In genomic region chr10:117793436-117794030, GRCm38 (mm10) we compare ENCODE assay signal across 8 mouse cellular contexts. TPM values are rescaled to one million over a fixed set of nuclear protein-coding genes. Genes with fewer than 3 reads are reported as not detected.
A peak's percentile ranks its signal among the peaks of the same experiment; 100 is the strongest.
DNase-seq lines count a peak whose midpoint lies in the region; ATAC-seq and TF ChIP-seq lines count a peak whose summit lies in the region.

No protein-coding gene starts in this region.

- peak overlapping the region; percentile 99 for H3K4me3 ChIP-seq in lung, embryonic 15.5 days
- no peak overlapping the region for H3K4me3 ChIP-seq in lung, adult 2 months (replicated peaks; ENCODE audit: extremely low read depth, low read depth, low read length)
- H3K4me3 ChIP-seq in neural tube, embryonic 13.5 days, result no peak overlapping the region; the same call in 1 of the 2 replicates

- H3K4me2 ChIP-seq in lung, embryonic 15.5 days, result peak overlapping the region; percentile 61
- H3K4me2 ChIP-seq in neural tube, embryonic 13.5 days, result peak overlapping the region; percentile 62

- no peak for TF ChIP-seq POLR2A in lung, adult 2 months (IDR thresholded peaks at IDR 0.05; ENCODE audit: borderline replicate concordance, extremely low read depth, low read depth, low read length)
- TF ChIP-seq POLR2A in brain, embryonic 14.5 days (IDR thresholded peaks at IDR 0.05; ENCODE audit: borderline replicate concordance, extremely low read depth, insufficient read depth, insufficient read length, poor library complexity, severe bottlenecking), result no peak

- no peak for ATAC-seq in lung, embryonic 15.5 days (ENCODE audit: borderline replicate concordance, extremely low read depth, low FRiP score, low TSS enrichment)
- ATAC-seq in neural tube, embryonic 13.5 days (ENCODE audit: low read depth), result no peak
- no peak for ATAC-seq in megakaryocyte-erythroid progenitor cell, adult 5-6 weeks (replicated peaks; ENCODE audit: low FRiP score, low TSS enrichment, poor library complexity, severe bottlenecking)

- no peak overlapping the region for H3K9ac ChIP-seq in lung, embryonic 15.5 days
- H3K9ac ChIP-seq in neural tube, embryonic 13.5 days, result no peak overlapping the region

- H3K27ac ChIP-seq in lung, embryonic 15.5 days, result peak overlapping the region; percentile 87
- H3K27ac ChIP-seq in neural tube, embryonic 13.5 days (replicated peaks), result peak overlapping the region; percentile 74; the same call in 1 of the 2 replicates

- H3K9me3 ChIP-seq in lung, embryonic 15.5 days, result no peaks in the 10 kb centered on the region
- H3K9me3 ChIP-seq in neural tube, embryonic 13.5 days, result 0 out of 2 replicates have a peak, but pooled peaks cover 3% of the 10 kb centered on the region

- H3K27me3 ChIP-seq in lung, embryonic 15.5 days, result no peaks in the 10 kb centered on the region
- H3K27me3 ChIP-seq in neural tube, embryonic 13.5 days, result no peaks in the 10 kb centered on the region

- H3K36me3 ChIP-seq in lung, embryonic 15.5 days, result no peaks in the 10 kb centered on the region
- H3K36me3 ChIP-seq in neural tube, embryonic 13.5 days, result no peaks in the 10 kb centered on the region

- WGBS in lung, embryonic 15.5 days, result 65% methylated on average over 11 of the region's 11 CpGs
- WGBS in lung, adult 2 months, result 59% methylated on average over 11 of the region's 11 CpGs
- WGBS in neural tube, embryonic 13.5 days, result 81% methylated on average over 11 of the region's 11 CpGs

- no peak for DNase-seq in lung, adult 2 months
- peak; percentile 2 for DNase-seq in brain, embryonic 14.5 days (ENCODE audit: low read depth)
- DNase-seq in induced T-regulatory cell, adult 2 months (ENCODE audit: low read depth), result peak; percentile 29
- DNase-seq in gastrocnemius, adult 18-20 months (ENCODE audit: low spot score), result no peak
- DNase-seq in right cerebral cortex, postnatal 36 days (ENCODE audit: low spot score in 2 of 2), result no peak

- H3K4me1 ChIP-seq in lung, embryonic 15.5 days, result peaks cover 18% of the 10 kb centered on the region
- no peaks in the 10 kb centered on the region; the same call in 1 of the 2 replicates for H3K4me1 ChIP-seq in lung, adult 2 months (ENCODE audit: control insufficient read depth, insufficient read depth, low read length)
- H3K4me1 ChIP-seq in neural tube, embryonic 13.5 days (replicated peaks), result peaks cover 25% of the 10 kb centered on the region

- TF ChIP-seq CTCF in lung, adult 2 months (IDR thresholded peaks at IDR 0.05; ENCODE audit: insufficient read depth, low read length), result no peak
- no peak for TF ChIP-seq CTCF in brain, embryonic 14.5 days (IDR thresholded peaks at IDR 0.05; ENCODE audit: borderline replicate concordance, extremely low read depth, insufficient read depth, insufficient read length)

RNA-seq across cellular contexts. Expression of gene Nup107, which starts 1.0 kb away (rescaled TPM):
- 74.7 and 75.8 TPM in 2 replicates for polyA plus RNA-seq in lung, embryonic 15.5 days (2015; fragmentation: Nextera tagmentation; extraction: Ambion mirVana)
- polyA plus RNA-seq in lung, adult 2 months (2012; rRNA removed), result 4.5 and 8.0 TPM in 2 replicates
- 29.6 and 39.0 TPM in 2 replicates for polyA plus RNA-seq in brain, embryonic 14.5 days (2012; rRNA removed)
- polyA plus RNA-seq in neural tube, embryonic 13.5 days (2015; fragmentation: Nextera tagmentation; extraction: Ambion mirVana), result 36.3 and 42.7 TPM in 2 replicates
- total RNA-seq in gastrocnemius, adult 18-20 months (2021), result 1 to 10 TPM; 5.5 to 5.6 TPM
- 87.2 and 100 TPM in 2 replicates for total RNA-seq in megakaryocyte-erythroid progenitor cell, adult 5-6 weeks (2014; fragmentation: Nextera tagmentation)
- total RNA-seq in megakaryocyte-erythroid progenitor cell, adult 5-6 weeks (2017), result 128 and 133 TPM in 2 replicates

RNA-seq across cellular contexts. Expression of gene Slc35e3, which starts 47.4 kb away (rescaled TPM):
- polyA plus RNA-seq in lung, embryonic 15.5 days (2015; fragmentation: Nextera tagmentation; extraction: Ambion mirVana), result 17.5 and 18.5 TPM in 2 replicates
- polyA plus RNA-seq in lung, adult 2 months (2012; rRNA removed), result 15.8 and 19.1 TPM in 2 replicates
- polyA plus RNA-seq in brain, embryonic 14.5 days (2012; rRNA removed), result 31.8 and 35.5 TPM in 2 replicates
- polyA plus RNA-seq in neural tube, embryonic 13.5 days (2015; fragmentation: Nextera tagmentation; extraction: Ambion mirVana), result 30.6 and 32.0 TPM in 2 replicates
- 1 to 10 TPM; 3.7 to 5.0 TPM for total RNA-seq in gastrocnemius, adult 18-20 months (2021)
- total RNA-seq in megakaryocyte-erythroid progenitor cell, adult 5-6 weeks (2014; fragmentation: Nextera tagmentation), result 1.3 and 7.2 TPM in 2 replicates
- total RNA-seq in megakaryocyte-erythroid progenitor cell, adult 5-6 weeks (2017), result 5.0 and 5.2 TPM in 2 replicates

RNA-seq across cellular contexts. Expression of gene Rap1b, which starts 52.3 kb away (rescaled TPM):
- polyA plus RNA-seq in lung, embryonic 15.5 days (2015; fragmentation: Nextera tagmentation; extraction: Ambion mirVana), result 212 and 219 TPM in 2 replicates
- polyA plus RNA-seq in lung, adult 2 months (2012; rRNA removed), result 57.1 and 71.7 TPM in 2 replicates
- polyA plus RNA-seq in brain, embryonic 14.5 days (2012; rRNA removed), result 67.6 and 87.0 TPM in 2 replicates
- 165 and 177 TPM in 2 replicates for polyA plus RNA-seq in neural tube, embryonic 13.5 days (2015; fragmentation: Nextera tagmentation; extraction: Ambion mirVana)
- 10 to 100 TPM; 18.7 to 24.9 TPM for total RNA-seq in gastrocnemius, adult 18-20 months (2021)
- 56.8 and 92.2 TPM in 2 replicates for total RNA-seq in megakaryocyte-erythroid progenitor cell, adult 5-6 weeks (2014; fragmentation: Nextera tagmentation)
- total RNA-seq in megakaryocyte-erythroid progenitor cell, adult 5-6 weeks (2017), result 67.4 and 73.2 TPM in 2 replicates

Comparison
In these comparisons a context has a peak if more than half of its experiments do, and no peak if none do; other contexts are left out.
1. DNase-seq: peak in brain, embryonic 14.5 days (single experiment) and induced T-regulatory cell, adult 2 months (single experiment); none in lung, adult 2 months (single experiment), gastrocnemius, adult 18-20 months (single experiment) and right cerebral cortex, postnatal 36 days (0 of 2).